Mouse (Mus musculus): Measurements from ENCODE around the gene Gpr132. TPM values are rescaled to one million over a fixed set of nuclear protein-coding genes. Genes with fewer than 3 reads are reported as not detected.
"Not testable (repeated sequence)": the region's sequence is repeated elsewhere in the genome, so short reads cannot be mapped to it uniquely, and the experiment has no call there.

Gene Gpr132
- polyA plus RNA-seq, 1 experiment: 0.04 TPM

DNA sequence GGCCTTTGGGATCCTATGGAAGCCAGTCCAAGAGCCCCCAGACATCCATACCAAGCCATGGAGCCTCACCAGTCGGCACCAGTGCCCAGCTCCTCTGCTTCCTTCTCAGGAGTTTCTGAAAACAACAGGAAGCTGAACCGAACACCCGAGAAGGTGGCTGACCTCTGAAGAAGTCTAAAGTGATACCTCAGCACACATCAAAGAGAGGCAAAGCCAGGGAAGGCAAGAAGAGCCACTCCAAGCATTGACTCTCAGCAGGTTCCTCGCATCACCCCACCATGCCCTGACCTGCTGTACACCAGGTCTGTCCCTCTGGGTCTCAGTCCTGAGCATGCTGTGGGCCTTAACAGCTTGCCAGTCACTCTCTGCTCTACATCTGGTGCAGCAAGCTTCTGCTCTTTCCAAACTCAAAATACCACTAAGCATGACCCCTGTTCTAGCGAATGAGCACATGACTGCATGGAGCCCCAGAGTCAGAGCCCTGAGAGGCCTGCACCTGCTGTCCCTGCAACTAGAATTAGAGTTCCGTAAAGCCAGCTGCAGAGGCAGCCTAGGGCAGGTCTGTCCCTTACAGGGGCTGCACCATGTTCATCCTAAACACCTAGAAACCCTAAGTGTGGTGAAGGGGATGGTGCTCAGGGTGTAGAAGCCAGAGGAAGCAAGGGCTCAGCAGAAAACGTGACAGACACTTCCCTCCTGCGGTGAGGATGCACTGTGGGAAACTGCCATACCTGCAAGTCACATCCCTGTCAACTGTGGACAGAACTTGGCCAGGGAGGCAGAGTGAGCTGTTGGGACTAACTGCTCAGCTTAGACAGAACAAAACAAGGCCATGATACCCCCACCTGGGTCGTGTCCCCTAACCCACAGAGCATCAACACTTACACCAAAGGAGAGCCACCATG is 10.8 kb downstream of the Gpr132 start:
- no peak overlapping the region for H3K4me3 ChIP-seq (ENCODE audit: insufficient read depth, low read length)
- no peak overlapping the region for H3K27ac ChIP-seq (ENCODE audit: insufficient read depth, low read length)
- H3K4me1 ChIP-seq (ENCODE audit: control insufficient read depth, insufficient read depth, low read length): peaks cover 4% of the 10 kb centered on the region
- TF ChIP-seq CTCF (IDR thresholded peaks at IDR 0.05; ENCODE audit: extremely low read depth, insufficient read depth, low read length): no peak
- TF ChIP-seq POLR2A (IDR thresholded peaks at IDR 0.05; ENCODE audit: extremely low read depth, insufficient read depth, low read length): no peak

- TF ChIP-seq POLR2A (IDR thresholded peaks at IDR 0.05; ENCODE audit: extremely low read depth, insufficient read depth, low read length) (no peak), CTCF (IDR thresholded peaks at IDR 0.05; ENCODE audit: extremely low read depth, insufficient read depth, low read length) (no peak)
- Histone ChIP-seq H3K4me3 (ENCODE audit: insufficient read depth, low read length) (no peak overlapping the region), H3K27ac (ENCODE audit: insufficient read depth, low read length) (no peak overlapping the region), H3K4me1 (ENCODE audit: control insufficient read depth, insufficient read depth, low read length) (peaks cover 4% of the 10 kb centered on the region)
These were observed 11.7 kb downstream of the Gpr132 start for GRCm38 (mm10) chr12:112856338-112856737.

GRCm38 (mm10) chr12:112854610-112855333 is 13.3 kb downstream of the Gpr132 start:
- H3K4me1 ChIP-seq (ENCODE audit: control insufficient read depth, insufficient read depth, low read length): peaks cover 4% of the 10 kb centered on the region
- no peak overlapping the region for H3K4me3 ChIP-seq (ENCODE audit: insufficient read depth, low read length)
- TF ChIP-seq POLR2A (IDR thresholded peaks at IDR 0.05; ENCODE audit: extremely low read depth, insufficient read depth, low read length) (no peak), CTCF (IDR thresholded peaks at IDR 0.05; ENCODE audit: extremely low read depth, insufficient read depth, low read length) (no peak)
- no peak overlapping the region for H3K27ac ChIP-seq (ENCODE audit: insufficient read depth, low read length)

DNA sequence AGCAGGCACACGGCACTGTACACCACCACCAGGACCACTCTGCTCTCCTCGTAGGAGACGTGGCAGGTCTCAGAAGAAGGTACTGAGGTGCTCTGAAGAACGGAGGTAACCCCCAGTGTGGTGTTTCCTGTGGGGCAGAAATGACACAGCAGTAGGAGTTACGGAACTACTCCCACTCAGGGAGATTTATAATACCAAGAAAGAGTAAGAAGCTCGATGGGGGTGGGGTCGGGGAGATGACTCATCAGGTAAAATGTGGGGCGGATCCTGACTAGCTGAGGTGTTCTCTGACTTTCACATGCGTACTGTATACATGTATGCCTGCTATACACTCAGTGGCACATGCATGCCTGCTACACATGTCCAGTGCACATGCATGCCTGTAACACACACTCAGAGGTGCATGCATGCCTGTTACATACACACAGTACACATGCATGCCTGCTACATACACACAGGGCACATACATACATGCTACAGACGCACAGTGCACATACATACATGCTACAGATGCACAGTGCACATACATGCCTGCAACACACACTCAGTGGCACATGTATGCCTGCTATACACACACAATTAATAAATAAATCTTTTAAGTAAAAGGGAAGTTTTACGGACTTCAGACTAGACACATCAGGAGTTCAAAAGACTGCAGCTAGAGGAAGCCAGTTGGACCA is 14.8 kb downstream of the Gpr132 start:
- Histone ChIP-seq H3K4me3 (ENCODE audit: insufficient read depth, low read length) (no peak overlapping the region), H3K4me1 (ENCODE audit: control insufficient read depth, insufficient read depth, low read length) (peaks cover 4% of the 10 kb centered on the region), H3K27ac (ENCODE audit: insufficient read depth, low read length) (no peak overlapping the region)
- TF ChIP-seq CTCF (IDR thresholded peaks at IDR 0.05; ENCODE audit: extremely low read depth, insufficient read depth, low read length) (no peak), POLR2A (IDR thresholded peaks at IDR 0.05; ENCODE audit: extremely low read depth, insufficient read depth, low read length) (no peak)

DNA sequence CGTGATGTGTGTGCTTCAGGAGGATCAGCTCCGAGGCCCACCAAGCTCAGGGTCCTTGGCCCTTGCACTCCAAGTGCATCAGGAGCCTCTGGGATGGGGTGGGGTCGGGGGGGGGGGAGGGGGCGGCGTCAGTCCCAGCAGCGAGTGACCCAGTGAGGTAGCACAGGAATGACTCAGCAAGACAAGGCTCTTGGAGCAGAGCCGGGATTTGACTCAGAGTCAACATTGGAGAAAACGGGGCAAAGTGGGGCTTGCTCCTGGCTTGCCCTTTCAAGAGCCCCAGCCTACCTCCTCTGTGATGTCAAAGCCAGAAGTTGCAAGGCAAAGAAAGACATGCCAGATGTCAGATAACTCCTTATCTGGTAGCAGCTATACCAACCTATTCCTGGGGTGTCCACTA is 16.9 kb downstream of the Gpr132 start:
- Histone ChIP-seq H3K4me3 (ENCODE audit: insufficient read depth, low read length) (no peak overlapping the region), H3K27ac (ENCODE audit: insufficient read depth, low read length) (no peak overlapping the region), H3K4me1 (ENCODE audit: control insufficient read depth, insufficient read depth, low read length) (peaks cover 4% of the 10 kb centered on the region)
- TF ChIP-seq CTCF (IDR thresholded peaks at IDR 0.05; ENCODE audit: extremely low read depth, insufficient read depth, low read length) (no peak), POLR2A (IDR thresholded peaks at IDR 0.05; ENCODE audit: extremely low read depth, insufficient read depth, low read length) (no peak)

- Histone ChIP-seq H3K4me1 (ENCODE audit: control insufficient read depth, insufficient read depth, low read length) (peaks cover 4% of the 10 kb centered on the region), H3K4me3 (ENCODE audit: insufficient read depth, low read length) (no peak overlapping the region), H3K27ac (ENCODE audit: insufficient read depth, low read length) (no peak overlapping the region)
- TF ChIP-seq CTCF (IDR thresholded peaks at IDR 0.05; ENCODE audit: extremely low read depth, insufficient read depth, low read length) (no peak), POLR2A (IDR thresholded peaks at IDR 0.05; ENCODE audit: extremely low read depth, insufficient read depth, low read length) (no peak)
These were observed 17.7 kb downstream of the Gpr132 start for GRCm38 (mm10) chr12:112850344-112850743.

- Histone ChIP-seq H3K4me1 (ENCODE audit: control insufficient read depth, insufficient read depth, low read length) (peaks cover 4% of the 10 kb centered on the region), H3K4me3 (ENCODE audit: insufficient read depth, low read length) (no peak overlapping the region), H3K27ac (ENCODE audit: insufficient read depth, low read length) (no peak overlapping the region)
- TF ChIP-seq CTCF (IDR thresholded peaks at IDR 0.05; ENCODE audit: extremely low read depth, insufficient read depth, low read length) (no peak), POLR2A (IDR thresholded peaks at IDR 0.05; ENCODE audit: extremely low read depth, insufficient read depth, low read length) (no peak)
These were observed 18.6 kb downstream of the Gpr132 start for GRCm38 (mm10) chr12:112849235-112850022.

DNA sequence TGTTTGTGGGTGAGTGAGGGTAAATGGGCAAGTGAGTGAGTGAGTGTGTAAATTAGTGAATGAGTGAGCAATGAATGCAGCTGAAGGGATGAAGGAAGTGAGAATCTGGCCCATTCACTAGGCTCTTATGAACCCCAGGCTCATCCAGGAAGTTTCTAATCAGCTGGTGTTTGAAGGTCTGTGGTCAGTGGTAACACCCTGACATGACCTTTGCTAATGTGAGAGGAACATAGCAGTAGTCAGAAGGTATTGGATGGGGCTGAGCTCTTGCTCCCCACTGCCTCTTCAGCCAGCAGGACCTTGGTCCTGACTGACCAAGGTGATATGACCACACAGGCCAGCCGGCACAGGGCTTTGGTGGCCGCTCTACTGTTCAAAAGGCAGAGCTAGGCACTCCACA is 20.1 kb downstream of the Gpr132 start:
- H3K27ac ChIP-seq (ENCODE audit: insufficient read depth, low read length): no peak overlapping the region
- no peak for TF ChIP-seq CTCF (IDR thresholded peaks at IDR 0.05; ENCODE audit: extremely low read depth, insufficient read depth, low read length)
- no peak for TF ChIP-seq POLR2A (IDR thresholded peaks at IDR 0.05; ENCODE audit: extremely low read depth, insufficient read depth, low read length)
- H3K4me1 ChIP-seq (ENCODE audit: control insufficient read depth, insufficient read depth, low read length): peaks cover 1% of the 10 kb centered on the region; the same call in 1 of the 2 replicates

DNA sequence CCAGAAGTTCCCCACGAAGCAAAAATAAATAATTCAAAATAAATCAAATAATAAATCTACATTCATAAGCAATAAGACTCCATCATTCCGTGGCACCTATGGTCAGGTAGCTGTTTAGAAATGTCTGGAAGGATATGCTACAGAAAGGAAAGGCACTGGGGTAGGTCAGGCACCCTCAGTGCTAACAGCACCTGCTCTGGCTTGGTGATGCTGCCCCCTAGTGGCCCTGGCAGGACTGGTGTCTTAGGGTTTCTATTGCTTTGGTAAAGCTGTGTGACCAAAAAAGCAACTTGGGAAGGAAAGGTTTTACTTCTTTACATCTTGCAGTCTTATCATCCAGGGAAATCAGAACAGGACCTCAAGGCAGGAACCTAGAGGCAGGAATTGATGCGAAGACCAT is 24.2 kb downstream of the Gpr132 start:
- H3K27ac ChIP-seq (ENCODE audit: insufficient read depth, low read length): no peak overlapping the region
- H3K4me3 ChIP-seq (ENCODE audit: insufficient read depth, low read length): no peak overlapping the region
- TF ChIP-seq POLR2A (IDR thresholded peaks at IDR 0.05; ENCODE audit: extremely low read depth, insufficient read depth, low read length): no peak
- peak; percentile 98 for TF ChIP-seq CTCF (IDR thresholded peaks at IDR 0.05; ENCODE audit: extremely low read depth, insufficient read depth, low read length)
- H3K4me1 ChIP-seq (ENCODE audit: control insufficient read depth, insufficient read depth, low read length): no peaks in the 10 kb centered on the region

More for the DNA sequence above, 20.1 kb downstream of the Gpr132 start:
- H3K4me3 ChIP-seq (ENCODE audit: insufficient read depth, low read length): no peak overlapping the region

DNA sequence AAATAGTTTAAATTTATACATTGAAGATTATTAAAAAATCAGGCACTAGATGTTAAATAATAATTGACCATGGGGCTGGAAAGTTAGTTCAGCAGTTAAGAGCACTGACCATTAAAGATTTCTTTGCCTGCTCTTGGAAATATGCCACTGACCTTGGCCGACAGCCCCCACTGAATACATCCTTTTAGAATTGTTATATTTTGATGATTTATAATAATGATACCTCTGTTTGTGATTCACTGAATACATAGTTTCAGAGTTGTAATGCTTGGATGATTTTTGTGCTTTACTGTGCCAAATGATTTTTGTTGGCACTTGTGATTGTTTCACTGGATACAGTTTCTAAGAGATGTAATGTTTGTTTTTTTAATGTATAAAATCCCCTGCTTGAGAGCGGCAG is 25.9 kb downstream of the Gpr132 start:
- H3K27ac ChIP-seq (ENCODE audit: insufficient read depth, low read length); H3K4me3 ChIP-seq (ENCODE audit: insufficient read depth, low read length); H3K4me1 ChIP-seq (ENCODE audit: control insufficient read depth, insufficient read depth, low read length): not testable (repeated sequence)

GRCm38 (mm10) chr12:112841338-112841892 is 26.6 kb downstream of the Gpr132 start:
- H3K4me1 ChIP-seq (ENCODE audit: control insufficient read depth, insufficient read depth, low read length); H3K27ac ChIP-seq (ENCODE audit: insufficient read depth, low read length); H3K4me3 ChIP-seq (ENCODE audit: insufficient read depth, low read length): not testable (repeated sequence)

Data from cortical plate, adult 2 months (tissue).